Mouse (Mus musculus) MEL (cell line): Measurements from ENCODE around the gene Klf16. TPM values are rescaled to one million over a fixed set of nuclear protein-coding genes. Genes with fewer than 3 reads are reported as not detected.

ENCODE experiments used
- DNase-seq: peaks from one replicate; pipeline ENCODE4 v3.0.0; 2011; ENCODE audit warnings: low read depth, low spot score
- H3K27ac ChIP-seq: 2 replicates; pipeline ENCODE4 v1.5.1; 2012; ENCODE audit warnings: low read depth, mild to moderate bottlenecking, control low read depth, low read length, moderate library complexity; ENCODE audit not compliant: control insufficient read depth
- H3K27me3 ChIP-seq, 2 experiments: fragments of 150-350 bp in 1 of 2; sonication (generic) in 1 of 2; 2 replicates each; pipeline ENCODE4 v1.6.1; 2012; ENCODE audit warnings: low read length in 2 of 2, mild to moderate bottlenecking in 2 of 2, improper control_type of control experiment in 1 of 2, moderate library complexity in 1 of 2; ENCODE audit not compliant: insufficient read depth in 2 of 2, control insufficient read depth in 1 of 2
- H3K36me3 ChIP-seq, 2 experiments: 2 replicates each; pipeline ENCODE4 v1.6.1; 2012 to 2014; ENCODE audit warnings: low read length in 2 of 2, improper control_type of control experiment in 1 of 2, inconsistent platforms in 1 of 2, mild to moderate bottlenecking in 1 of 2; ENCODE audit not compliant: insufficient read depth in 2 of 2, control insufficient read depth in 1 of 2
- H3K4me1 ChIP-seq, 2 experiments: fragments of 150-350 bp in 1 of 2; sonication (generic) in 1 of 2; 2 replicates each; pipeline ENCODE4 v1.6.1; 2012; ENCODE audit warnings: low read length in 2 of 2, improper control_type of control experiment in 1 of 2, mild to moderate bottlenecking in 1 of 2; ENCODE audit not compliant: insufficient read depth in 2 of 2, control insufficient read depth in 1 of 2
- H3K4me3 ChIP-seq, 2 experiments: fragments of 150-350 bp in 1 of 2; sonication (generic) in 1 of 2; 2 replicates each; pipeline ENCODE4 v1.5.1; 2012; ENCODE audit warnings: low read depth in 2 of 2, low read length in 2 of 2, mild to moderate bottlenecking in 2 of 2, moderate library complexity in 2 of 2, control low read depth in 1 of 2, improper control_type of control experiment in 1 of 2; ENCODE audit not compliant: control insufficient read depth in 1 of 2, insufficient read depth in 1 of 2
- H3K79me2 ChIP-seq: 2 replicates; pipeline ENCODE4 v1.6.1; 2012; ENCODE audit warnings: mild to moderate bottlenecking, low read length, moderate library complexity; ENCODE audit not compliant: control insufficient read depth, poor library complexity, insufficient read depth
- H3K9ac ChIP-seq: 2 replicates; pipeline ENCODE4 v1.6.1; 2012; ENCODE audit warnings: low read depth, mild to moderate bottlenecking, control low read depth, low read length, moderate library complexity; ENCODE audit not compliant: control insufficient read depth, poor library complexity, severe bottlenecking
- H3K9me3 ChIP-seq: fragments of 150-350 bp; sonication (generic); replicated peaks from 2 replicates; pipeline ENCODE4 v1.6.1; 2012; ENCODE audit warnings: mild to moderate bottlenecking, low read length, improper control_type of control experiment, moderate library complexity; ENCODE audit not compliant: insufficient read depth
- CHD1 ChIP-seq: IDR thresholded peaks from 2 replicates; pipeline ENCODE4 v1.6.1; 2012; ENCODE audit warnings: low read depth, mild to moderate bottlenecking, inconsistent platforms, low read length, improper control_type of control experiment
- CHD2 ChIP-seq: IDR thresholded peaks from 2 replicates; pipeline ENCODE4 v1.6.1; 2011; ENCODE audit warnings: low read length, improper control_type of control experiment
- CTCF ChIP-seq, 3 experiments: IDR thresholded peaks in 2 of 3; conservative IDR thresholded peaks in 1 of 3; 2 replicates each; pipeline ENCODE4 v1.5.1; 2011 to 2012; ENCODE audit warnings: low read length in 3 of 3, low read depth in 2 of 3, mild to moderate bottlenecking in 2 of 3, improper control_type of control experiment in 1 of 3, inconsistent platforms in 1 of 3, mixed read lengths in 1 of 3, moderate library complexity in 1 of 3; ENCODE audit not compliant: control insufficient read depth in 1 of 3, insufficient read depth in 1 of 3, poor library complexity in 1 of 3, severe bottlenecking in 1 of 3
- E2F4 ChIP-seq: IDR thresholded peaks from 2 replicates; pipeline ENCODE4 v1.6.1; 2011; ENCODE audit warnings: low read depth, low read length, improper control_type of control experiment, borderline replicate concordance
- ETS1 ChIP-seq: IDR thresholded peaks from 2 replicates; pipeline ENCODE4 v1.6.1; 2012; ENCODE audit warnings: low read depth, mild to moderate bottlenecking, inconsistent platforms, low read length, improper control_type of control experiment, moderate library complexity
- HCFC1 ChIP-seq: IDR thresholded peaks from 2 replicates; pipeline ENCODE4 v1.6.1; 2012; ENCODE audit warnings: low read depth, mild to moderate bottlenecking, inconsistent platforms, low read length, improper control_type of control experiment, moderate library complexity
- KAT2A ChIP-seq: conservative IDR thresholded peaks from 2 replicates; pipeline ENCODE4 v1.6.1; 2012; ENCODE audit warnings: low read depth, low read length, improper control_type of control experiment, inconsistent platforms
- MAX ChIP-seq: IDR thresholded peaks from 2 replicates; pipeline ENCODE4 v1.6.1; 2011; ENCODE audit warnings: low read length, improper control_type of control experiment
- MAZ ChIP-seq: IDR thresholded peaks from 2 replicates; pipeline ENCODE4 v1.6.1; 2012; ENCODE audit warnings: low read depth, mild to moderate bottlenecking, inconsistent platforms, low read length, improper control_type of control experiment
- MEF2A ChIP-seq: IDR thresholded peaks from 2 replicates; pipeline ENCODE4 v1.6.1; 2014; ENCODE audit warnings: low read depth, mild to moderate bottlenecking, inconsistent platforms, low read length, improper control_type of control experiment; ENCODE audit not compliant: poor library complexity, insufficient replicate concordance, severe bottlenecking; ENCODE audit errors: extremely low read depth
- NELFE ChIP-seq: IDR thresholded peaks from 2 replicates; pipeline ENCODE4 v1.6.1; 2011; ENCODE audit warnings: low read depth, low read length, improper control_type of control experiment
- NRF1 ChIP-seq: IDR thresholded peaks from 2 replicates; pipeline ENCODE4 v1.6.1; 2014; ENCODE audit warnings: low read depth, mild to moderate bottlenecking, inconsistent platforms, low read length, improper control_type of control experiment, moderate library complexity; ENCODE audit not compliant: poor library complexity, insufficient read depth, severe bottlenecking
- POLR2A ChIP-seq, 2 experiments: IDR thresholded peaks; 2 replicates each; pipeline ENCODE4 v1.6.1; 2011 to 2012; ENCODE audit warnings: low read length in 2 of 2, mild to moderate bottlenecking in 2 of 2, control low read depth in 1 of 2, improper control_type of control experiment in 1 of 2, low read depth in 1 of 2, moderate library complexity in 1 of 2; ENCODE audit not compliant: control insufficient read depth in 1 of 2, insufficient read depth in 1 of 2, poor library complexity in 1 of 2
- POLR2AphosphoS2 ChIP-seq: IDR thresholded peaks from 2 replicates; pipeline ENCODE4 v1.6.1; 2011; ENCODE audit warnings: low read length, improper control_type of control experiment
- POLR2AphosphoS5 ChIP-seq: IDR thresholded peaks from 2 replicates; pipeline ENCODE4 v1.6.1; 2012; ENCODE audit warnings: low read depth, borderline replicate concordance, mild to moderate bottlenecking, inconsistent platforms, low read length, moderate library complexity, mixed read lengths
- RAD21 ChIP-seq: IDR thresholded peaks from 2 replicates; pipeline ENCODE4 v1.6.1; 2011; ENCODE audit warnings: mild to moderate bottlenecking, low read depth, low read length, improper control_type of control experiment
- SIN3A ChIP-seq: IDR thresholded peaks from 2 replicates; pipeline ENCODE4 v1.6.1; 2012; ENCODE audit warnings: low read length, improper control_type of control experiment, inconsistent platforms
- SMC3 ChIP-seq: IDR thresholded peaks from 2 replicates; pipeline ENCODE4 v1.6.1; 2011; ENCODE audit warnings: low read depth, low read length, improper control_type of control experiment
- TBP ChIP-seq: IDR thresholded peaks from 2 replicates; pipeline ENCODE4 v1.8.0; 2011; ENCODE audit warnings: low read depth, low read length, improper control_type of control experiment
- UBTF ChIP-seq: IDR thresholded peaks from 2 replicates; pipeline ENCODE4 v1.6.1; 2012; ENCODE audit warnings: low read depth, mild to moderate bottlenecking, inconsistent platforms, low read length, improper control_type of control experiment, moderate library complexity, borderline replicate concordance; ENCODE audit not compliant: insufficient read depth
- USF1 ChIP-seq: IDR thresholded peaks from 2 replicates; pipeline ENCODE4 v1.6.1; 2014; ENCODE audit warnings: low read depth, mild to moderate bottlenecking, inconsistent platforms, low read length, improper control_type of control experiment, moderate library complexity
- ZC3H11A ChIP-seq: IDR thresholded peaks from 2 replicates; pipeline ENCODE4 v1.6.1; 2012; ENCODE audit warnings: low read depth, mild to moderate bottlenecking, inconsistent platforms, low read length, improper control_type of control experiment
- ZMIZ1 ChIP-seq: IDR thresholded peaks from 2 replicates; pipeline ENCODE4 v1.6.1; 2012; ENCODE audit warnings: low read depth, mild to moderate bottlenecking, inconsistent platforms, low read length, improper control_type of control experiment, moderate library complexity
- polyA plus RNA-seq, 2 experiments: library from polyadenylated mRNA; stranded (reverse) in 1 of 2; unstranded in 1 of 2; fragments of >175 nt in 1 of 2; fragments of >200 nt in 1 of 2; gene quantifications; 2 replicates each; pipeline versions ENCODE4 v1.2.1 to v1.2.4; 2012; ENCODE audit warnings: low replicate concordance in 2 of 2, low read depth in 1 of 2; ENCODE audit not compliant: insufficient read length in 2 of 2, insufficient read depth in 1 of 2, missing spikeins in 1 of 2
- total RNA-seq: library from RNA; depleted of rRNA; stranded (reverse); fragments of 300-350 nt; gene quantifications from 2 replicates; pipeline ENCODE4 v1.2.3, GENCODE M21; 2012

Gene Klf16
- total and polyA plus RNA-seq, 3 experiments: 37.1 to 51.1 TPM; not detected in 1

GRCm38 (mm10) chr10:80568876-80569275 is 8.2 kb downstream of the Klf16 start:
- Histone ChIP-seq H3K4me3 (no peak overlapping the region), H3K79me2 (peaks cover 51% of the 10 kb centered on the region), H3K9me3 (no peaks in the 10 kb centered on the region), H3K27ac (no peak overlapping the region), H3K36me3 (peaks cover 0 to 26% of the 10 kb centered on the region in 2 experiments; a peak in 2 of 4 replicates), H3K27me3 (no peaks in the 10 kb centered on the region), H3K4me1 (peaks cover 10 to 41% of the 10 kb centered on the region in 2 experiments; a peak in 3 of 4 replicates), H3K9ac (no peak overlapping the region)
- TF ChIP-seq SMC3: no peak
- no peak for TF ChIP-seq NRF1
- no peak for TF ChIP-seq POLR2AphosphoS5
- no peak for TF ChIP-seq TBP
- TF ChIP-seq POLR2AphosphoS2: no peak
- TF ChIP-seq NELFE: no peak
- TF ChIP-seq CHD1: no peak
- TF ChIP-seq E2F4: no peak
- no peak for TF ChIP-seq POLR2A (IDR thresholded peaks at IDR 0.05; ENCODE audit: control insufficient read depth in 1 of 2, insufficient read depth in 1 of 2, low read depth in 1 of 2, low read length in 2 of 2, poor library complexity in 1 of 2)
- TF ChIP-seq ETS1: no peak
- TF ChIP-seq MAX: no peak
- no peak for TF ChIP-seq KAT2A
- no peak for TF ChIP-seq MEF2A
- TF ChIP-seq RAD21: no peak
- TF ChIP-seq UBTF: no peak
- TF ChIP-seq ZMIZ1: no peak
- no peak for DNase-seq

GRCm38 (mm10) chr10:80566375-80567092 is 10.6 kb downstream of the Klf16 start:
- peak; percentile 70 for TF ChIP-seq RAD21
- peak; percentile 59 for TF ChIP-seq SIN3A
- TF ChIP-seq POLR2AphosphoS2: no peak
- TF ChIP-seq USF1: no peak
- TF ChIP-seq MAZ: peak; percentile 70; the same call in 1 of the 2 replicates
- TF ChIP-seq CHD2: no peak
- TF ChIP-seq ZC3H11A: peak; percentile 30; the same call in 1 of the 2 replicates
- TF ChIP-seq HCFC1: no peak
- peak; percentile 85 to 93 (median 91) for TF ChIP-seq CTCF (IDR thresholded peaks at IDR 0.05 in 2 of 3, conservative IDR thresholded peaks at IDR 0.05 in 1 of 3; ENCODE audit: control insufficient read depth in 1 of 3, insufficient read depth in 1 of 3, low read depth in 2 of 3, low read length in 3 of 3, poor library complexity in 1 of 3, severe bottlenecking in 1 of 3)
- TF ChIP-seq SMC3: peak; percentile 70
- Histone ChIP-seq H3K79me2 (peaks cover 29% of the 10 kb centered on the region), H3K27me3 (no peaks in the 10 kb centered on the region), H3K4me3 (no peak overlapping the region), H3K9me3 (no peaks in the 10 kb centered on the region), H3K36me3 (peaks cover 0 to 9% of the 10 kb centered on the region in 2 experiments; a peak in 2 of 4 replicates), H3K27ac (no peak overlapping the region), H3K9ac (no peak overlapping the region), H3K4me1 (peaks cover 0 to 17% of the 10 kb centered on the region in 2 experiments; a peak in 3 of 4 replicates)
- peak; percentile 82 for DNase-seq
